Mouse (Mus musculus): ENCODE results near the gene Hcrt. TPM values are rescaled to one million over a fixed set of nuclear protein-coding genes. Genes with fewer than 3 reads are reported as not detected.

Hcrt gene
- polyA plus RNA-seq, 1 experiment from 2014 or later, result not detected

Other genes starting within 250 kb of the Hcrt start
- 137 and 152 TPM in 2 replicates for gene Acly, start 234.9 kb downstream of the Hcrt start, polyA plus RNA-seq (2015; fragmentation: Nextera tagmentation; extraction: Ambion mirVana)
- 3.9 and 6.0 TPM in 2 replicates for gene Ttc25, start 217.3 kb downstream of the Hcrt start, polyA plus RNA-seq (2015; fragmentation: Nextera tagmentation; extraction: Ambion mirVana)
- 32.0 and 33.9 TPM in 2 replicates for gene Cnp, start 188.0 kb downstream of the Hcrt start, polyA plus RNA-seq (2015; fragmentation: Nextera tagmentation; extraction: Ambion mirVana)
- 74.6 and 75.5 TPM in 2 replicates for gene Nkiras2, start 143.7 kb downstream of the Hcrt start, polyA plus RNA-seq (2015; fragmentation: Nextera tagmentation; extraction: Ambion mirVana)
- gene Dnajc7, start 142.8 kb downstream of the Hcrt start, polyA plus RNA-seq (2015; fragmentation: Nextera tagmentation; extraction: Ambion mirVana), result 242 and 256 TPM in 2 replicates
- 2.0 and 3.1 TPM in 2 replicates for gene Zfp385c, start 70.5 kb downstream of the Hcrt start, polyA plus RNA-seq (2015; fragmentation: Nextera tagmentation; extraction: Ambion mirVana)
- gene Dhx58, start 58.7 kb downstream of the Hcrt start, polyA plus RNA-seq (2015; fragmentation: Nextera tagmentation; extraction: Ambion mirVana), result 3.4 and 5.9 TPM in 2 replicates
- gene Kat2a, start 50.5 kb downstream of the Hcrt start, polyA plus RNA-seq (2015; fragmentation: Nextera tagmentation; extraction: Ambion mirVana), result 54.6 and 61.1 TPM in 2 replicates
- 0.55 TPM in 1 of 2 replicates, not detected in the other for gene Hspb9, start 49.1 kb downstream of the Hcrt start, polyA plus RNA-seq (2015; fragmentation: Nextera tagmentation; extraction: Ambion mirVana)
- gene Rab5c, start 24.7 kb downstream of the Hcrt start, polyA plus RNA-seq (2015; fragmentation: Nextera tagmentation; extraction: Ambion mirVana), result 31.0 and 33.2 TPM in 2 replicates
- 0.64 and 1.1 TPM in 2 replicates for gene Kcnh4, start 3.0 kb downstream of the Hcrt start, polyA plus RNA-seq (2015; fragmentation: Nextera tagmentation; extraction: Ambion mirVana)
- gene Ghdc, start 8.0 kb upstream of the Hcrt start, polyA plus RNA-seq (2015; fragmentation: Nextera tagmentation; extraction: Ambion mirVana), result 7.2 and 9.2 TPM in 2 replicates
- 24.9 and 25.3 TPM in 2 replicates for gene Stat5b, start 87.8 kb upstream of the Hcrt start, polyA plus RNA-seq (2015; fragmentation: Nextera tagmentation; extraction: Ambion mirVana)
- gene Stat5a, start 96.4 kb upstream of the Hcrt start, polyA plus RNA-seq (2015; fragmentation: Nextera tagmentation; extraction: Ambion mirVana), result 9.7 and 10.4 TPM in 2 replicates
- gene Stat3, start 176.6 kb upstream of the Hcrt start, polyA plus RNA-seq (2015; fragmentation: Nextera tagmentation; extraction: Ambion mirVana), result 75.6 and 79.3 TPM in 2 replicates
- gene Cavin1, start 208.0 kb upstream of the Hcrt start, polyA plus RNA-seq (2015; fragmentation: Nextera tagmentation; extraction: Ambion mirVana), result 330 and 343 TPM in 2 replicates
- gene Atp6v0a1, start 246.5 kb upstream of the Hcrt start, polyA plus RNA-seq (2015; fragmentation: Nextera tagmentation; extraction: Ambion mirVana), result 36.8 and 40.3 TPM in 2 replicates